Mouse (Mus musculus) gastrocnemius, adult 18-20 months (tissue): ENCODE results near the gene Sept3. TPM values are rescaled to one million over a fixed set of nuclear protein-coding genes. Genes with fewer than 3 reads are reported as not detected.
"Not testable (repeated sequence)": the region's sequence is repeated elsewhere in the genome, so short reads cannot be mapped to it uniquely, and the experiment has no call there.

Experiments
- DNase-seq: peaks from one replicate; pipeline ENCODE4 v3.0.0; 2021; ENCODE audit warnings: low spot score
- long read RNA-seq, 2 experiments: library from polyadenylated mRNA; stranded (forward); transcript quantifications; one replicate each; pipeline ENCODE4 v2.0.0; 2021
- total RNA-seq, 2 experiments: library from RNA; stranded (reverse); gene quantifications; 2 replicates each; pipeline ENCODE4 v1.2.3; 2021

The Sept3 gene
- under 1 TPM; 0.32 to 0.55 TPM for total RNA-seq
- long read RNA-seq, experiment 1: 0 reads
- long read RNA-seq, experiment 2: 0 reads

DNA sequence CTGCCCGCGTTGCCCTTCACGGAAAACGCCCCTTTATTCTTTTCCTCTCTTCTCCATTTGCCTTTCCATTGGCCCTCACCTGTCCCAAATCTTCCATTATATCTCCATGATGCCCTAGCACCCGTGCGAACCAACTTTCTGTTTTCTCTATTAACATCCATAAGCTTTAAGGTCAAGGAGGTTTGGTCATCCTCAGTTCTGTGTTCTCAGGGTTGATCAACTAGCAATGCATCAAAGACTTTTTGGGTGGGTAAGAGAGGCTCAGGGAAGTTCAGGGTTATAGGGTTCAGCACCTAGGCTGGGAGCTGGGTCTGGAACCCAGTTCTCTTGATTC lies at the start of gene Sept3:
TSS of gene Sept3 (plus strand) at position 301 of the 334 bp plus-strand sequence.
- no peak for DNase-seq

DNA sequence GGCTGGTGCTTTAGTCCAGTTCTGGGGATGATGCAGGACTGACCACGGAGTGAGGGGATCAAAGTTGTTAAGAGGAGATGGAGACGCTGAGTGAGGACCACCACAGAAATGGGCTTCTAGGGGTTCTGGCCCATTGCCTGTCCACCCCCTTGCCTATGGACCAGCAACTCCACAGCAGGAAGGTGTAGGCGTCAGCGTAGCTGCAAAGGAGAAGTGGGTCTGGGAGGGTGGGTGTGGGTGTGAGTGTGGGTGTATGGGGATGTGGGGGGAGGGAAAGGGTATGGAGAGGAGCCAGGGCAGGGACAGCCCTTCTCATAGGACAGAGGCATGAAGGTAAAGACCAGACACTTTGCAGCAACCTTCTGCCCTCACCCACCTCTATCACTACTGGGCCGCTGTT lies 48.9 kb upstream of the Sept3 start:
- DNase-seq: no peak

DNA sequence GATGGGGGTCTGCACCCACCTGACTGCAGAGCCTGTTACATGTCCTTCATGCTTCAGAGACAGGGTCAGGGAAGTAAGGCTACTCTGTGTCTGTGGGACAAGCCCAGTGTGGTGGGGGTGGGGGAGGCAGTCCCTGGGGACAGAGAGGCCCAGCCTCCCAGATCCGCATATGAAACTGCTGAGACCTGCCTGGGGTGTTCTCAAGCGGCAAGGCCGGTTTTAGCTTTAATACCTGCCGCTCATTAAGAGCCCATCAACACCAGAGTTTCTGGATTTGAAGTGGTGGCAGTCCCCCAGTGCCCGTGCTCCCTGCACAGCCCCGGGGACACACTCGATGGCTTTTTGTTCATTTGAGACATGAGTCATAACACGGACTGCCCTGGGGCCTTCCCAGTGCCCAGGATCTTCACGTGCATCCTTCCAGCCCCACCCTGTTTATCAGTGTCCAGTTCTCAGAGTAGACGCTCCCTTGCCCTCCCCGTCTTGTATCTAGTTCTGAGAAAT lies 45.1 kb upstream of the Sept3 start:
- no peak for DNase-seq

DNA sequence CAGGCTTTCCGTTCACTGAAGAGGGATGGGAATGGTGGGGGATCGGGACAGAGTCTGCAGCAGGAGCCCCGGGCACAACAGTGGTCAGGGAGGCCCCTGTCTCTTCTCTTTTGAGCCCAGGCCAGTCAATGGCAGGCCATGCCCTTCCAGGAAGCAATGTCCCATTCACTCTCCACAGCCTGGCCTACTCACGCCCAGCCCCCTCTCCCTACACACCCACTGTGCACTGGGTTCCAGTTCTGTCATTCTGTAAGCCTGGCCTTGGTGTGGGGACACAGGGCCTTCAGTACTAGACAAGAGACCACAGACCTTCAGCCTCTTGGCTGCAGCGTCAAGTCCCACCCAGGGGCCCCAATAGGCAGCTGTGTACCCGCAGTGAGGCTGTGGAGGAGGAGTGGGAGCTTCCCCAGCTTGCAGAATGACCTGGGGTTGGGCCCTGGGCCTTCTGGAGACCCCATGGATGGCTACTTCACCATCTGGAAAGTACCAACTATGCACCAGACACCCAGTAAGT lies 44.5 kb upstream of the Sept3 start:
- DNase-seq: no peak

DNA sequence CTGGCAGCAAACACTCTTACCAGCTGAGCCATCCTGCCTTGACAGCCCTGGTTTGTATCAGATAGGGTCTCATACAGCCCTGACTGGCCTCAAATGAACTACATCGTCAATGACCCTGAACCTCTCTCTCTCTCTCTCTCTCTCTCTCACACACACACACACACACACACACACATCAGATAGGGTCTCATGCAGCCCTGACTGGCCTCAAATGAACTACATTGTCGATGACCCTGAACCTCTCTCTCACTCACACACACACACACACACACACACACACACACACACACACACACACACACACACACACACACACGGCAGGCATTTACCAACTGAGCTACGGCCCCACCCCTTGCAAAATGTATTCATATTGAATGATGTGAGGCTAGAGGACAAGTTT lies 43.6 kb upstream of the Sept3 start:
- no peak for DNase-seq

DNA sequence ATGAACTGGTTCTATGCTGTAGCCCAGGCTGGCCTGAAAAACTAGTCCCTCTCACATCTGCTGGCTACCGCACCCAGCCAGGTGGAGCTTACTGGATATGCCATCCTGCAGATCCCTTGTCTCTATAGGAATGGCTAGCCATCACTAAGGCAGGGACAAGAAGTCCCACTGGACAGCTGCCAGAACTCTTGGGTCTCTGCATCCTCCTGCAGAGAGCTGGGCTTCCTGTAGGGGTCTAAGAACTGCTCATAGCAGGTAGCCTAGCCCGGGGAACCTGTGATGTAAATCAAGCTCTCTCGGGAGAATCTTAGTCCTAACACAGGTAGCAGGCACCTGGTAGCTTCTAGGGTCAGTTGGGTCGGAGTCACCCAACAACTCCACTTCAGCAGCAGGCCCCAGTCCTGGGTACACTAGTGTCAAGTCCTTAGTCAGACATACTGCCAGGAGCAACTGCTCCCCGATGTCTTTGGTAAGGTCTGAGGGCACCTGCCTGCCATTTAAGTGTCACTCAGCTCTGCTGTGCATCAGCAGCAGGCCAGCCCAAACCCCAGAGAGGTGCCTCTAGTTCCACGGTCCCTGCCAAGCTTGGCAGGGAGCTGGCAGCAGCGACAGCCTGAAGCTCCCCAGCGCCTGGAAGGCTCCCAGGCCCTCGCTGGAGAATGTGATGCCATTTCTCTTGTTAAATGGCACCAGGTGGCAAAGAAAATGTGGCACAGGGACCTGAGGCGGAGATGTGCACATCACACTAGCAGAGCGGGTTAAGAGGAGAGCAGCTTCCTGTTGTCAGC lies 42.9 kb upstream of the Sept3 start:
- DNase-seq: peak; percentile 27

DNA sequence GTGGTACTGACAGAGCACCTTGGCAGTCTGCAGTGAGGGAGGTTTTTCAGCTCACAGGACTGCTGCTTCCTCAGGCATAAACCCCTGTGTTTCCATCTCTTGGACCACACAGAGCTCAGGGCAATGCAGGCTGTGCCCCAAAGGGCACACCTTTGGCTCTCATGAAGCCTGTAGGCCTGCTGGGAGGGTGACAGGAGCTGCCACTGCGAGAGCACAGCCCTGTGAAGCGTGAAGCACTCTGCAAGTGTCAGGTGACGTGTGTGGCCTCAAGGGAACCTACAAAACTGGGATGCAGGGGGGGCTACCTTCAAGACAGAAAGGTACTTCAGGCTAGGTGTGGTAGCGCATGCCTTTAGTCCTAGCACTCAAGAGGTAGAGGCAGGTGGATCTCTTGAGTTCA lies 42.0 kb upstream of the Sept3 start:
- DNase-seq: no peak

DNA sequence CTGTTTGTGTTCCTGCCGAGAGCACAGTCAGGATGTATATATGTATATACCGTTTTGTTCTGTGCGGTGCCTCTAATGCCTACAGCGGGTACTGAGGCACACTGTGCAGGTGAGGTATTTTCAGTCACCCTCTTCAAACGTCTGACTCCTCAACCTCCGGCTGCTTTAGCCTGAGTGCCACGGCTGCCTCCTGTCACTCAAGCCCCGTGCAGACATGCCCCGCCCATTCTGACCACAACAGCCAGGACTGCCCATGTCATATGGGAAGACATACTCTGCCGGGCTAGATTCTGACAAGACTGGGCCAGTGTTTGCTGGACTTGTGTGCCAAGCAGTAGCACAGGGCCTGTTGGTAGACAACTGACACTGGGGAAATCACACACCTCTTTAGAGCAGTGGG lies 39.0 kb upstream of the Sept3 start:
- no peak for DNase-seq

DNA sequence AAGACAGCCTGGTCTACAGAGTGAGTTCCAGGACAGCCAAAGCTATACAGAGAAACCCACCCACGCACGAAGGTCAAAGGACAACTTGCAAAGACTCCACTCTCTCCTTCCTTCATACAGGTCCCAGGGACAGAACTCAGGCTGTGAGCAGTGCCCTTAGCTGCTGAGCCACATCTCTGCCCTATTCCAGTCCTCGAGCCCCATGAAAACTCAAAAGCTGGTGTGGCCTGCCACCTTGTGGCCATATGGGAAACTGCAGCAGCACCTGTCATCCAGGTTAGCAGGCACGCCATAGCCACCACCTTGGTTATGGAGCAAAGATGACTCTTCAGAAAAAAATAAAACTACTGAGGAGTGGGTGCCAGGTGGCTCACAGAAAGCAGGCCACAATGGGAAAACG lies 38.1 kb upstream of the Sept3 start:
- DNase-seq: peak; percentile 86

DNA sequence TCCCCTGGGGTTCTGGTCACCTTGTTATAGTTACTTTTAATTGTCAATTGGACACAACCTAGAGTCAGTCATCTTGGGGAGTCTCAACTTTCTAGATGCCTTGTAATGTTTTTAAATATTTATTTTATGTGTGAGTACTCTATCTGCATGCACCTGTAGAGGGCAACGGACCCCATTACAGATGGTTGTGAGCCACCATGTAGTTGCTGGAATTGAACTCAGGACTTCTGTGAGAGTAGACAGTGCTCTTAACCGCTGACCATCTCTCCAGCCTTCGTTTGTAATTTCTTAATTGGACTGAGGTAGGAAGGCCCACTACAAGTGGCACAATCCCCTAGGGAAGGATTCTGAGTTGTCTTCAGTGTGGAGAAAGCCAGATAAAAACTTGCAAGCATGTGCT lies 31.4 kb upstream of the Sept3 start:
- no peak for DNase-seq

DNA sequence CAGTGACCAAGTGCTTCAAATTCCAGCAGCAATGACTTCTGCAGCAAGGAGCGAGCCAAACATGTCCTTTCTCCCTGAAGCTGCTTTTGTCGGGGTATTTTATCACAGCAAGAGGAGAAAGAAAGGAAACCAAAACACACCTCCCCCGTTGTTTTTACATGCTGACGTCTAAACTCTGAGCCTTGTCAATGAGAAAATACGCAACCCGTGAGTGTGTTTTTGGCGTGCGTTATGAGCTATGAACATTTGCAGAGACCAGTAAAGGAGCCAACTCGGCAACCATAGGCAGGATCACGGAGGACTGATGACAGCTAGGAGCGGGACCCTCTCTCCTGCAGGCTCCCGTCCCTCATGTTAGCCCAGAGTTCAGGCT lies 31.0 kb upstream of the Sept3 start:
- no peak for DNase-seq

DNA sequence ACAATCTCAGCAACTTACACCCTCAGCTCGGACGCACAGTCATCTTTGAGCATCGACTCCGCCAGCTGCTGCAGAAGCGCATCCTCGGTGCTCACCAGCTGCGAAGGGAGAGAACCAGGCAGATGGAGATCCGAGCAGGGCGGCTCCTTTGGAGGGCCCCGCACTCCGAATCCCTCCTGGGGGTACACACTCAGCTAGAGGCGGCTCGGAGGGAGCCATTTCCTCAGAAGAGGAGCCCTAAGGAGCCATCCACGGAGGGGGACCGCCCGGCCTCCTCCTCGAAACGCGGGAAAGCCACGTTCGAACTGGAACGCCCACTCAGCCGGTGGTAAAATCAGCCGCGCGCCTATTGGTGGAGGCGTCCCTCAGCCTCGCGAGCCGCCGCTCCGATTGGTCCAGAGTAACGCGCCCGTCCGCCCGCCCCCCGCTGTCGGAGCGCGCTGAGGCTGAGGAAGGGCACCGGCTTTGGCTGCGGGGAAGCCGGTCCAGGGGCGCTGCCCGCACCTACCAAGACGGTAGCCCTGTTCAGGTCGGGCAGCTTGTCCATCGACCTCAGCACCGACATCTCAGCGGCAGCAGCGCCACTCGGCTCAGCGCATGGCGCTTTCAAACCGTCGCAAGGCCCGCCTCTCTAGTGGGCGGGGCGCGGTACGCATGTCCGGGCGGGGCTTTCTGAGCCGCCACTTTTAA lies 30.4 kb upstream of the Sept3 start, which contains the start of gene Cenpm:
TSS of gene Cenpm (minus strand) at position 634 of the 690 bp plus-strand sequence.
- peak; percentile 92 for DNase-seq

DNA sequence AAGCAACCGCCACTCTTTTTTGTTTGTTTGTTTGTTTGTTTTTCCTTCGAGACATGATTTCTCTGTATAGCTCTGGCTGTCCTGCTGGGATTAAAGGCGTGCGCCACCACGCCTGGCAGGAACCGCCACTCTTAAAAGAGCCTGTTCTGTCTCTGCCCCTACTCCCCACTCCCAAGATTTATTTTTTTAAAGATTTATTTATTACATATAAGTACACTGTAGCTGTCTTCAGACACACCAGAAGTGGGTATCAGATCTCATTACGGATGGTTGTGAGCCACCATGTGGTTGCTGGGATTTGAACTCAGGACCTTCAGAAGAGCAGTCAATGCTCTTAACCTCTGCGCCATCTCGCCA lies 29.9 kb upstream of the Sept3 start:
- DNase-seq: not testable (repeated sequence)

DNA sequence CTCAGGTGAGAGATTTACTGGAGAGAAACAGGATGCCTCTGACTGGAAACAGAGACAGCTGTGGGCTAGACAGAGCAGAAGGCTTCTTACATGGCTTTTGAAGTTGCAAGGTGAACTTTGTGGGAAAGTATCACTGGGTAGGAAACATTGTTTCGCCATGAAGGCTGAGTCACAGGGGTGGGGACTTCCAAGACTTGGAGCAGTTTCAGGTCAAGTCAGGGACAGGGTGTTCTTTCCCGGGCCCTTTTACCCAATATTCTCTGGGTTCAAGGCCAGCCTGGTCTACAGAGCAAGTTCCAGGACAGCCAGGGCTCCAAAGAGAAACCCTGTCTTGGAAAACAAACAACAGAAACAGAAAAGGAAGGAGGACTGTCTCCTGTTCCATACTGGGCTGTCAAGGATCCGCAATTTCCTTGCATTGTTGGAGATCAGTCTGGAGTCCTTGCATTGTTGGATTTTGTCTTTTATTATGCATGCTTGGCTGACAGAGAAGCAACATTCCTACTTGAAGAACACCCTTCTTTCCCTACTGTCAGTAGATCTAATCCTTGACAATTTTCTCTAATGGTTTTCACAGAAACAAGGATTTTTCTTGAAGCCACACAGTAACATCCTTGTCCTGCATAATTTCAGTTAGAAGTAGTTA lies 27.4 kb upstream of the Sept3 start:
- no peak for DNase-seq

DNA sequence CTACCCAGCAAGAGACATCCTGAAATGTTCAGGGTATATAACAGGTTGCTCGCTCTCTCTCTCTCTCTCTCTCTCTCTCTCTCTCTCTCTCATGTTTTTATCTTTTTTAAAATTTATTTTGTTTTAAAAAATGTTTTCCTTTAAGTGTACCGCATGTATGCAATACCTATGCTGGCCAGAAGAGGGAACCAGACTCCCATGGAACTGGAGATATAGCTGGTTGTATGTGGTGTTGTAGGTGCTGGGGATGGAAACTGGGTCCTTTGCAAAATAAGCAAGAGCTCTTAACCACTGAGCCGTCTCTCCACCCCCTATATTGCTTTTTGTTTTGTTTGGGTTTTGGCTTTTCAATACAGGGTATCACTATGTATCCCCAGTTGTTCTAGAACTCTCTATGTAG lies 23.1 kb upstream of the Sept3 start:
- no peak for DNase-seq

DNA sequence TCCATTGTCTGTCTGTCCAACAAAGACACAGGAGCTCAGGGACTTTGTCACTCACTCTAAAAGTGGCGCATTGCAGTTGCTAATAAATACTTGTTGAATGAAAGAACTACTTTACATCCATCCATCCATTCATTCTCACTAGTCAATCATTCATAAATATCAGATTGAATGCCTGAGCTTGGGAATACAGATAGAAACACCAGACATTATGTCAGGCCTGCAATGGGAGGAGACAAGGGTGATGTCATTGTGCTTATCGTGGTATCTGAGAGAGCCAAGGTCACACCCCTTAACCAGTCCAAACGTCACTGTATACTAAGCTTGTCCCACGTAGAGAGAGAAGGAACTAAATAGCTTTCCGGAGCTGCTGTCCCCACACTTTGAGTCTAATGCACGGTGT lies 22.6 kb upstream of the Sept3 start, which contains the start of gene 1500009C09Rik:
TSS of gene 1500009C09Rik (plus strand) at position 301 of the 400 bp plus-strand sequence.
- DNase-seq: no peak

DNA sequence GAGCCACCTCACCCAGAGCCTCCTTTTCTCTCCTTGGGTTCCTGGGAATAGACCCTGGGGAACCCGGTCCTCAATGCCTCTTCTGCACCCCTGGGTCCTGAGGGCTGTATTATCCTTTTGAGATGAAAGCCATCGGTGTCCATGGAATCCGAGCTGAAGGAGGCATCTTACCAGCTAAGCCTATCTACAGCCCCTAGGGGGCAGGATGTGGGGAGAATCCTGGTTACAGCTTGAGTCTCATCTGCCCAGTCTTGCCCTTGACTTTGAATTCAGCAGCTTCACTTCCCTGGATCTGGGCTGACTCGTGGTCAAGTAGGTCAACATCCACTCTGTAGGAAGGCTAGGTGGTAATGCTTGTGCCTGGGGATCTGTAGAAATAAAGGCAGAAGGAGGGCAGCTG lies 19.4 kb upstream of the Sept3 start:
- DNase-seq: no peak

DNA sequence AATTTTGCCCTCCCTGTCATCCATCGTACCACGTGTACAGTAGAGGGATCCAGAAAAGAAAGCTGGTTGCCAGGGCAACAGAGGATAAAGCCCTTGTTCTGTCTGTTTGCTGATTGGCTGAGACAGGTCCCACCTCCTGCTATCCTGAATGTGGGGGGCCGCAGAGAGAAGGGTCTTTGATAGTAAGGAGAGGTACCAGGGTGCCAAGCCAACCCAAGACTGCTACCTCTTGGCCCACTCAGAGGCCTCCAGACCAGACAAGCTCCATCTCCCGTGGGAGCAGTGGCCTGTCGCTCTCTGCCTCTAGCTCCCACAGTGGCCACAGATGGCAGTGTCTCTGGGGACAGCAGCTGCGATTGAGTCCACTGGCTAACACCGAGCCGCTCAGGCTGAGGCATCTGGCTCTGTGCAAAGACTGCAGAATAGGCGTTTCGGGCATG lies 18.7 kb upstream of the Sept3 start:
- no peak for DNase-seq

DNA sequence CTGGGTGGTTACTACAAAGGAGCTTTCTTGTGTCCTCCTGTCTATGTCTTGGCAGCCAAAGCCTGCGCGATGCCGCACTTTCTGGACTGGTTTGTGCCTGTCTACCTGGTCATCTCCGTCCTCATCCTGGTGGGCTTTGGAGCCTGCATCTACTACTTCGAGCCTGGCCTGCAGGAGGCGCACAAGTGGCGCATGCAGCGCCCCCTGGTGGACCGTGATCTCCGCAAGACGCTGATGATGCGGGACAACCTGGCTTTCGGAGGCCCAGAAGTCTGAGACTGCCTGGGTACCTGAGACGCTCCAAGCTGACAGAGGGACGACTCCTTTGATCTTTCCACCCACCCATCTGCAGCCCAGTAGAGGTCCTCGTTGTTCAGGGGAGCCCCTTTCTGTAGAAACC lies 15.2 kb upstream of the Sept3 start:
- peak; percentile 33 for DNase-seq

DNA sequence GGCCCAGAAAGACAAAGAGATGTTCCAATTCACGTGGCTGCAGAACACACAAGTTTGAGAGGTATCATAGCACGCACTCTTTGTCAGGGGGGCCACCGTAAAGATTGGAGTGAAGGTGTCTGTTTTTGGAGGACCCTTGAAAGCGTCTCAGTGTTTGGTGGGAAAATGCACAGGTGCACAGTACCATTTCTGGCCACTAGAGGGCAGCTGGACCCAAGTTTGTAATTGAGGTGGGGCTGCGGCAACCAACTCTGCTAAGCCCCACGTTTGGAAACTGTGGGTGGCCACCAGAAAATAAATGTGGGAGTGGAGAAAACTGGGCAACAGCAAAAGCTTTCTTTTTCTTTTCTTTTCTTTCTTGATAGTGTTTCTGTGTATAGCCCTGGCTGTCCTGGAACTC lies 8.3 kb upstream of the Sept3 start:
- peak; percentile 58 for DNase-seq

DNA sequence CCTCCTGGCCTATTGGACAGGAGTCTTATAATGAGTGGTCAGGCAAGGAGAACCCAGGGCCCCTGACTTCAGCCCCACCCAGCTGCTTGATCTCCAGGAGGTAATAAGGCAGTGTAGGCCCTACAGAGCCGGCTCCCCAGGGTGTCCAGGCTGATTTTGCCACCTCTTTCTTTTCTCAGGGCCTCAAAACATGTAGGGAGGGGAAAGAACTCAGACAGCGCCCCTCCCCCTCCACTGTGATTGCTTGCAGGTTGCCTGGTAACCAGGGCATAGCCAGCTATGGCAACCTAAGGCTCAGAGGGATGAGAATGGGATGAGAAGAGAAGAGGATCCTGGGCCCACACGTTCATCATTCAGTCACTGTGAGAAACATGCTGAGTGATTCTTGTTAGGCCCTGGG lies 6.5 kb upstream of the Sept3 start:
- DNase-seq: no peak

DNA sequence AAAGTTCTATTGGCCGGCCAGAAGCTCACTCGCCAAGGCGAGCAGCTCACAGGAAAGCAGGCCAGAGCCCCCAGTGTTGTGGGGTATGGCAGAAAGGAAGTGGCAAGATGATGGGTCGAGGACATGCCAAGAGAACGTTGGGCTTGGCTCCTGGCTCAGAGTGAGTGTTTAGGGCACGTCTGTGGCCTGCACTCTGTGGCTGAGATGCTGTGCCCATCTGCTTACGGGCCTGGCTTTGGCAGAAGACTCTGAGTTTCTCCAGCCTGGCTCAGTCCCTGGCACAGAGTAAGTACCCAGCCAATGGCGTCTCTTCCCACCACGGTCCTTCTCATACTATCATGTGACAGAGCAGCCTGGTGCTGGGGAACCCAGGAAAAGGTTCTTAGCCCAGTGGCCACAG lies 5.9 kb upstream of the Sept3 start:
- DNase-seq: no peak
